Mouse (Mus musculus) embryonic facial prominence, embryonic 14.5 days (tissue): Measurements from ENCODE around the gene Jak3. TPM values are rescaled to one million over a fixed set of nuclear protein-coding genes. Genes with fewer than 3 reads are reported as not detected.

ENCODE experiments used
- ATAC-seq: fragments of 200-750 bp; cut with Nextera tagmentation; 2 replicates; pipeline ENCODE4 v1.8.0; 2017; ENCODE audit warnings: low read depth, moderate number of reproducible peaks, moderate TSS enrichment
- DNase-seq: peaks from one replicate; pipeline ENCODE4 v3.0.0-alpha.2; 2015; ENCODE audit warnings: low spot score
- H3K27ac ChIP-seq: fragments of 300-500 bp; sonication (generic); replicated peaks from 2 replicates; pipeline ENCODE4 v1.5.1; 2014; ENCODE audit warnings: low read depth, mild to moderate bottlenecking, low read length, moderate library complexity
- H3K27me3 ChIP-seq: fragments of 300-500 bp; sonication (generic); replicated peaks from 2 replicates; pipeline ENCODE4 v1.6.1; 2014; ENCODE audit warnings: low read length; ENCODE audit not compliant: control insufficient read depth, insufficient read depth
- H3K36me3 ChIP-seq: fragments of 300-500 bp; sonication (generic); 2 replicates; pipeline ENCODE4 v1.6.1; 2014; ENCODE audit warnings: low read length, mixed read lengths; ENCODE audit not compliant: control insufficient read depth, insufficient read depth
- H3K4me1 ChIP-seq: fragments of 300-500 bp; sonication (generic); 2 replicates; pipeline ENCODE4 v1.6.1; 2014; ENCODE audit warnings: antibody characterized with exemption, low read length; ENCODE audit not compliant: control insufficient read depth, insufficient read depth
- H3K4me2 ChIP-seq: fragments of 300-500 bp; sonication (generic); 2 replicates; pipeline ENCODE4 v1.6.1; 2014; ENCODE audit warnings: low read depth, mild to moderate bottlenecking, low read length, moderate library complexity, mixed read lengths
- H3K4me3 ChIP-seq: fragments of 300-500 bp; sonication (generic); 2 replicates; pipeline ENCODE4 v1.5.1; 2014; ENCODE audit warnings: low read depth, mild to moderate bottlenecking, low read length
- H3K9ac ChIP-seq: fragments of 300-500 bp; sonication (generic); 2 replicates; pipeline ENCODE4 v1.6.1; 2014; ENCODE audit warnings: low read depth, mild to moderate bottlenecking, low read length, moderate library complexity, mixed read lengths
- H3K9me3 ChIP-seq: fragments of 300-500 bp; sonication (generic); 2 replicates; pipeline ENCODE4 v1.6.1; 2016; ENCODE audit warnings: low read length; ENCODE audit not compliant: control insufficient read depth
- WGBS: fragments of 180-500 bp; shearing (Covaris S2); extraction: QIAGEN DNeasy Blood & Tissue Kit; methylation state at CpG from one replicate; pipeline ENCODE4 v1.1.7; 2014; 5-methylcytosine and 5-hydroxymethylcytosine counted together
- polyA plus RNA-seq: library from polyadenylated mRNA; unstranded; fragments of >200 nt; fragmentation: Nextera tagmentation; extraction: Ambion mirVana; gene quantifications from 2 replicates; pipeline ENCODE4 v1.2.1, GENCODE M21; 2014

Gene Jak3
- polyA plus RNA-seq, 1 experiment from 2014 or later: 5.2 TPM

- no peak for ATAC-seq
- Histone ChIP-seq H3K27ac (no peak overlapping the region), H3K27me3 (peaks cover 23% of the 10 kb centered on the region), H3K36me3 (no peaks in the 10 kb centered on the region), H3K4me3 (peak overlapping the region; percentile 50), H3K9ac (peak overlapping the region; percentile 32; the same call in 1 of the 2 replicates), H3K9me3 (no peaks in the 10 kb centered on the region), H3K4me1 (peaks cover 12% of the 10 kb centered on the region; the same call in 1 of the 2 replicates), H3K4me2 (peak overlapping the region; percentile 97)
- WGBS: 15% methylated on average over 8 of the region's 12 CpGs
- no peak for DNase-seq
These were observed 5.9 kb upstream of the Jak3 start for GRCm38 (mm10) chr8:71670198-71670597.

GRCm38 (mm10) chr8:71670621-71671548 lies 5.2 kb upstream of the Jak3 start:
- Histone ChIP-seq H3K36me3 (no peaks in the 10 kb centered on the region), H3K4me2 (peak overlapping the region; percentile 97), H3K4me3 (peak overlapping the region; percentile 50), H3K27me3 (peaks cover 28% of the 10 kb centered on the region), H3K4me1 (peaks cover 12% of the 10 kb centered on the region; the same call in 1 of the 2 replicates), H3K9me3 (no peaks in the 10 kb centered on the region), H3K27ac (no peak overlapping the region), H3K9ac (peak overlapping the region; percentile 49)
- 1% methylated on average over 48 of the region's 64 CpGs for WGBS
- ATAC-seq: peak; percentile 48
- peak; percentile 80 for DNase-seq

- peak; percentile 90 for DNase-seq
- no peaks in the 10 kb centered on the region for H3K9me3 ChIP-seq
- ATAC-seq: peak; percentile 76
- peaks cover 25% of the 10 kb centered on the region for H3K27me3 ChIP-seq
- no peak within 1 kb of the TSS; the same call in 1 of the 2 replicates for H3K27ac ChIP-seq
- peak within 1 kb of the TSS; percentile 97 for H3K4me2 ChIP-seq
- H3K4me1 ChIP-seq: peaks cover 12% of the 10 kb centered on the region; the same call in 1 of the 2 replicates
- H3K9ac ChIP-seq: peak within 1 kb of the TSS; percentile 49
- 0% methylated on average over 29 of the region's 42 CpGs for WGBS
- H3K36me3 ChIP-seq: no peaks in the 10 kb centered on the region
- peak within 1 kb of the TSS; percentile 50 for H3K4me3 ChIP-seq
These were observed 4.5 kb upstream of the Jak3 start, which contains the start of gene Unc13a for GRCm38 (mm10) chr8:71671549-71671965. Gene Unc13a (minus strand): TSS chr8:71671757.

GRCm38 (mm10) chr8:71672168-71672735 lies 3.8 kb upstream of the Jak3 start:
- DNase-seq (no peak), ATAC-seq (no peak)
- peaks cover 12% of the 10 kb centered on the region; the same call in 1 of the 2 replicates for H3K4me1 ChIP-seq
- H3K9me3 ChIP-seq: no peaks in the 10 kb centered on the region
- WGBS: 59% methylated on average over 6 of the region's 6 CpGs
- peak overlapping the region; percentile 49; the same call in 1 of the 2 replicates for H3K9ac ChIP-seq
- peaks cover 27% of the 10 kb centered on the region for H3K27me3 ChIP-seq
- H3K4me2 ChIP-seq: peak overlapping the region; percentile 97
- H3K4me3 ChIP-seq: peak overlapping the region; percentile 50
- no peak overlapping the region; the same call in 1 of the 2 replicates for H3K27ac ChIP-seq
- no peaks in the 10 kb centered on the region for H3K36me3 ChIP-seq

GRCm38 (mm10) chr8:71674071-71674470 lies 2.0 kb upstream of the Jak3 start:
- no peak overlapping the region for H3K9ac ChIP-seq
- no peak overlapping the region for H3K4me3 ChIP-seq
- 72% methylated on average over 2 of the region's 2 CpGs for WGBS
- H3K27me3 ChIP-seq: peaks cover 36% of the 10 kb centered on the region
- H3K4me1 ChIP-seq: peaks cover 12% of the 10 kb centered on the region; the same call in 1 of the 2 replicates
- no peak overlapping the region for H3K27ac ChIP-seq
- H3K9me3 ChIP-seq: no peaks in the 10 kb centered on the region
- ATAC-seq (no peak), DNase-seq (no peak)
- H3K36me3 ChIP-seq: no peaks in the 10 kb centered on the region
- H3K4me2 ChIP-seq: no peak overlapping the region

- ATAC-seq (no peak), DNase-seq (no peak)
- WGBS: 35% methylated on average over 9 of the region's 9 CpGs
- Histone ChIP-seq H3K9me3 (no peaks in the 10 kb centered on the region), H3K4me3 (peak overlapping the region; percentile 61; the same call in 1 of the 2 replicates), H3K36me3 (no peaks in the 10 kb centered on the region), H3K27ac (no peak overlapping the region), H3K4me2 (peak overlapping the region; percentile 88; the same call in 1 of the 2 replicates), H3K27me3 (peaks cover 44% of the 10 kb centered on the region), H3K9ac (no peak overlapping the region), H3K4me1 (peaks cover 15% of the 10 kb centered on the region; the same call in 1 of the 2 replicates)
These were observed 558 bp upstream of the Jak3 start for GRCm38 (mm10) chr8:71675456-71676019.

GRCm38 (mm10) chr8:71676803-71677202 lies 707 bp downstream of the Jak3 start:
- Histone ChIP-seq H3K27ac (0 out of 2 replicates have a peak overlapping the region, but pooled peaks have one; percentile 22), H3K4me3 (peak overlapping the region; percentile 61), H3K4me1 (peaks cover 6% of the 10 kb centered on the region; the same call in 1 of the 2 replicates), H3K36me3 (no peaks in the 10 kb centered on the region), H3K9me3 (no peaks in the 10 kb centered on the region), H3K4me2 (peak overlapping the region; percentile 88), H3K9ac (peak overlapping the region; percentile 75), H3K27me3 (peaks cover 57% of the 10 kb centered on the region)
- 55% methylated on average over 9 of the region's 9 CpGs for WGBS
- ATAC-seq: no peak
- no peak for DNase-seq

- H3K27ac ChIP-seq: no peak overlapping the region
- ATAC-seq (no peak), DNase-seq (no peak)
- peak overlapping the region; percentile 88; the same call in 1 of the 2 replicates for H3K4me2 ChIP-seq
- H3K4me1 ChIP-seq: 0 out of 2 replicates have a peak, but pooled peaks cover 4% of the 10 kb centered on the region
- peaks cover 65% of the 10 kb centered on the region for H3K27me3 ChIP-seq
- no peak overlapping the region for H3K4me3 ChIP-seq
- H3K36me3 ChIP-seq: no peaks in the 10 kb centered on the region
- no peaks in the 10 kb centered on the region for H3K9me3 ChIP-seq
- no peak overlapping the region for H3K9ac ChIP-seq
These were observed 1.5 kb downstream of the Jak3 start for GRCm38 (mm10) chr8:71677555-71677954.
